Mouse (Mus musculus) neural tube, embryonic 11.5 days (tissue): ENCODE measurements around the gene Dhx38. TPM values are rescaled to one million over a fixed set of nuclear protein-coding genes. Genes with fewer than 3 reads are reported as not detected.

ENCODE experiments used
- ATAC-seq: fragments of 200-750 bp; cut with Nextera tagmentation; 2 replicates; pipeline ENCODE4 v1.8.0; 2017; ENCODE audit warnings: moderate number of reproducible peaks, mild to moderate bottlenecking, moderate TSS enrichment, moderate library complexity; ENCODE audit not compliant: insufficient read depth, low FRiP score, low TSS enrichment
- DNase-seq: peaks from one replicate; pipeline ENCODE4 v3.0.0-alpha.2; 2015; ENCODE audit warnings: low spot score
- H3K27ac ChIP-seq: fragments of 300-500 bp; sonication (generic); 2 replicates; pipeline ENCODE4 v1.5.1; 2014; ENCODE audit warnings: low read depth, mild to moderate bottlenecking, low read length
- H3K27me3 ChIP-seq: fragments of 300-500 bp; sonication (generic); 2 replicates; pipeline ENCODE4 v1.6.1; 2014; ENCODE audit warnings: mild to moderate bottlenecking, low read length, mixed read lengths; ENCODE audit not compliant: control insufficient read depth, insufficient read depth
- H3K36me3 ChIP-seq: fragments of 300-500 bp; sonication (generic); 2 replicates; pipeline ENCODE4 v1.6.1; 2014; ENCODE audit warnings: mild to moderate bottlenecking, low read length, moderate library complexity, mixed read lengths; ENCODE audit not compliant: control insufficient read depth, insufficient read depth
- H3K4me1 ChIP-seq: fragments of 300-500 bp; sonication (generic); 2 replicates; pipeline ENCODE4 v1.6.1; 2014; ENCODE audit warnings: low read length, mixed read lengths; ENCODE audit not compliant: control insufficient read depth, insufficient read depth
- H3K4me2 ChIP-seq: fragments of 300-500 bp; sonication (generic); 2 replicates; pipeline ENCODE4 v1.6.1; 2014; ENCODE audit warnings: low read depth, mild to moderate bottlenecking, moderate library complexity
- H3K4me3 ChIP-seq: fragments of 300-500 bp; sonication (generic); 2 replicates; pipeline ENCODE4 v1.5.1; 2014; ENCODE audit warnings: low read depth, low read length
- H3K9ac ChIP-seq: fragments of 300-500 bp; sonication (generic); 2 replicates; pipeline ENCODE4 v1.6.1; 2014; ENCODE audit warnings: mild to moderate bottlenecking, low read length
- H3K9me3 ChIP-seq: fragments of 300-500 bp; sonication (generic); 2 replicates; pipeline ENCODE4 v1.6.1; 2016; ENCODE audit warnings: low read length; ENCODE audit not compliant: control insufficient read depth
- WGBS: fragments of 180-500 bp; shearing (Covaris S2); extraction: QIAGEN DNeasy Blood & Tissue Kit; methylation state at CpG from one replicate; pipeline ENCODE4 v1.1.7; 2014; 5-methylcytosine and 5-hydroxymethylcytosine counted together
- polyA plus RNA-seq: library from polyadenylated mRNA; unstranded; fragments of >200 nt; fragmentation: Nextera tagmentation; extraction: Ambion mirVana; gene quantifications from 2 replicates; pipeline ENCODE4 v1.2.1, GENCODE M21; 2014

Dhx38 gene
- polyA plus RNA-seq: 25.0 and 27.1 TPM in 2 replicates

DNA sequence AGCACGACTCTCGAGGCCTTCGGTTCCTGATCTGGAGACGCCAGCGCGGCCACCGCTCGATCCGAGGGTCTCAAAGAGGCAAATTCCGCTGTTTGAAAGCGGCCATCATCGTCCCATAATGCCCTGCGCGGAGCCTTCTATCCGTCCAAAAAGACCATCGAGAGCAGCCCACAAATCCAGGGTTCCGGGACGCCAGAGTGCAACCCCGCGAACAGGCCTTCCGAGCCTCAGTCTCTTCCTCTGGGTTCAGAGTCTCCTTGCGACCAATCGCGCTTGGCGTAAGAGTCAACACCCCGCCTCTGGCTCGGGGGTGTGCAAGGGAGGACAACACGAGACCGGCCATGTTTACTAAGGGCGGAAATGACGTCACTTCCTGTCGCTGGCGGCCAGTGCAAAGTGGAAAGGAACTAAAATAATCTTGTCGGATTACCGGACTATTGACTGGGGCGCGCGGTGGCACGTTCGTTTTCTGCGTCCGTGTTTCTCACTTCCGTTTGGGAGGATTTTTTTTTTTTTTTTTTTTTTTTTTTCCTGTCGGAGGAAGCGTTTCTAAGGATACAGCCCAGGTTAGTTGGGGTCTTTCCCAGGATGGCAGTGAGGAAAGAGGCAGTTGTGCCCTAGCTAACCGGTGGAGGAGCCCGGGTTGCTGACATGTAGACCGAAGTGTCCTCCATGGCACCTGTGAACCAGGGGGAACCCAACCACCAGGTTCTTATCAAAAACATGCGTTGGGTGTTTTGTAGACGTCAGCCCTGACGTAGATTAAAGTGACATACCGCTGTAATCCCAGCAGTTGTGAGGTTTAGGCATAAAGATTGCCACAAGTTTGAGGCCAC is at the start of gene Dhx38, which contains the start of gene Txnl4b:
Gene Dhx38 (minus strand): TSS at position 364 of the 836 bp plus-strand sequence.
Gene Txnl4b (plus strand): TSS at position 395 of the 836 bp plus-strand sequence.
- H3K9me3 ChIP-seq: no peaks in the 10 kb centered on the region
- peak within 1 kb of the TSS; percentile 94 for H3K4me3 ChIP-seq
- H3K27ac ChIP-seq: peak within 1 kb of the TSS; percentile 86
- peak within 1 kb of the TSS; percentile 83 for H3K4me2 ChIP-seq
- no peaks in the 10 kb centered on the region for H3K36me3 ChIP-seq
- DNase-seq (peak; percentile 97), ATAC-seq (peak; percentile 98)
- WGBS: under 1% methylated on average over 52 of the region's 52 CpGs
- peak within 1 kb of the TSS; percentile 96 for H3K9ac ChIP-seq
- H3K27me3 ChIP-seq: no peaks in the 10 kb centered on the region
- no peaks in the 10 kb centered on the region for H3K4me1 ChIP-seq

DNA sequence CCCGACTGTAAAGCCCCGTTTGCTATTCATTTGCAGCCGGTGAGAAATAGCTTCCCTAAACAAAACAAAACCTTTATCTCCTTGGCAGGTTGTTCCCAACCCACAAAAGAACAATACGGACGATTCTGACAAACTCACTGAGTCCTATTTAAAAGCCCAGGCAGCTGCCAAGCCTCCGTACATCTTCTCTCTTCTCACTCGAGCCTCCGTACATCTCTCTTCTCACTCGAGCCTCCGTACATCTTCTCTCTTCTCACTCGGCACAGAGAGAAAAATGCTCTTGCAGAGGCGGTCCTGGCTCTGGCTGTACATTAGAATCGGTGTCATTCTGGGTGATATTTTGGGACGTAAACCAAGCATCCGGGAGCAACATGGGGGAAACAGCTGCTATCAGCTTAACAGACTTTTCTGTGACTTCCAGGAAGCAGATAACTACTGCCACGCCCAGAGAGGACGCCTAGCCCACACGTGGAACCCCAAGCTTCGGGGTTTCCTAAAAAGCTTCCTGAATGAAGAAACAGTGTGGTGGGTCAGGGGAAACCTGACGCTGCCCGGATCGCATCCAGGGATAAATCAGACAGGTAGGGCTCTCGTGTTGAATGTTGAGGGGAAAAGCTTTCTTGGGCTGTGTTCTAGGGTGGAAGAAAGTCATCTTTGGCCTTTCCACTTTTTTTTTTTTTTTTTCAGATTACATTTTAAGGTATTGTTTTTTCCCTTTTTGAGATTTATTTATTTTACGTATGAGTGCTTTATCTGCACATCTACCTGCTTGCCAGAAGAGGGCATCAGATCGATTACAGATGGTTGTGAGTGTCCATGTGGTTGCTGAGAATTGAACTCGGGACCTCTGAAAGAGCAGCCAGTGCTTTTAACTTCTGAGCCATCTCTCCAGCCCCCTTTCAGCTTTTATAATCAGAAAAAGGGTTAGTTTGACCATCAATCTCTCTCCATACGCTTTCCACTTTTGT is 48.9 kb upstream of the Dhx38 start, which contains the start of gene Pkd1l3:
Gene Pkd1l3 (plus strand): TSS at position 275 of the 968 bp plus-strand sequence.
- no peak within 1 kb of the TSS for H3K4me2 ChIP-seq
- H3K9ac ChIP-seq: no peak within 1 kb of the TSS
- no peak within 1 kb of the TSS for H3K27ac ChIP-seq
- DNase-seq (no peak), ATAC-seq (no peak)
- no peaks in the 10 kb centered on the region for H3K4me1 ChIP-seq
- H3K36me3 ChIP-seq: no peaks in the 10 kb centered on the region
- no peak within 1 kb of the TSS for H3K4me3 ChIP-seq
- WGBS: 63% methylated on average over 27 of the region's 27 CpGs
- H3K27me3 ChIP-seq: no peaks in the 10 kb centered on the region
- H3K9me3 ChIP-seq: no peaks in the 10 kb centered on the region

DNA sequence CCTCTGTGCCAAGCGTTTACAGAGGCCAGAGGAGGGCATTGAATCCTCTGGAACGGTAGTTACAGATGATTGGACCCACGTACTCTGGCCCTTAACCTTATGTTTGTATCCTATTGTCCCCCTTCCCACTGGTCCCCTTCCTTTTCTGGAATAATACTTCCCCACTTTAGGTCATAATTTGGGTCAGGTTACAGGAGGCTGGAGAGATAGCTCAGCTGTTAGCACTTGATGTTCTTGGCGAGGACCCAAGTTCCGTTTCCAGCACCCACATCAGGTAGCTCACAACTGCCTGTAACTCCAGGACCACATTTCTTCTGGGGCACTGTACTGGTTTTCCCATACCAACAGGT is 43.5 kb upstream of the Dhx38 start:
- Histone ChIP-seq H3K9ac (peak overlapping the region; percentile 57), H3K4me1 (peaks cover 8% of the 10 kb centered on the region; the same call in 1 of the 2 replicates), H3K9me3 (no peaks in the 10 kb centered on the region), H3K27me3 (no peaks in the 10 kb centered on the region), H3K27ac (peak overlapping the region; percentile 84), H3K4me3 (peak overlapping the region; percentile 36), H3K36me3 (no peaks in the 10 kb centered on the region), H3K4me2 (peak overlapping the region; percentile 50)
- ATAC-seq: no peak
- no peak for DNase-seq
- 24% methylated on average over 5 of the region's 5 CpGs for WGBS

DNA sequence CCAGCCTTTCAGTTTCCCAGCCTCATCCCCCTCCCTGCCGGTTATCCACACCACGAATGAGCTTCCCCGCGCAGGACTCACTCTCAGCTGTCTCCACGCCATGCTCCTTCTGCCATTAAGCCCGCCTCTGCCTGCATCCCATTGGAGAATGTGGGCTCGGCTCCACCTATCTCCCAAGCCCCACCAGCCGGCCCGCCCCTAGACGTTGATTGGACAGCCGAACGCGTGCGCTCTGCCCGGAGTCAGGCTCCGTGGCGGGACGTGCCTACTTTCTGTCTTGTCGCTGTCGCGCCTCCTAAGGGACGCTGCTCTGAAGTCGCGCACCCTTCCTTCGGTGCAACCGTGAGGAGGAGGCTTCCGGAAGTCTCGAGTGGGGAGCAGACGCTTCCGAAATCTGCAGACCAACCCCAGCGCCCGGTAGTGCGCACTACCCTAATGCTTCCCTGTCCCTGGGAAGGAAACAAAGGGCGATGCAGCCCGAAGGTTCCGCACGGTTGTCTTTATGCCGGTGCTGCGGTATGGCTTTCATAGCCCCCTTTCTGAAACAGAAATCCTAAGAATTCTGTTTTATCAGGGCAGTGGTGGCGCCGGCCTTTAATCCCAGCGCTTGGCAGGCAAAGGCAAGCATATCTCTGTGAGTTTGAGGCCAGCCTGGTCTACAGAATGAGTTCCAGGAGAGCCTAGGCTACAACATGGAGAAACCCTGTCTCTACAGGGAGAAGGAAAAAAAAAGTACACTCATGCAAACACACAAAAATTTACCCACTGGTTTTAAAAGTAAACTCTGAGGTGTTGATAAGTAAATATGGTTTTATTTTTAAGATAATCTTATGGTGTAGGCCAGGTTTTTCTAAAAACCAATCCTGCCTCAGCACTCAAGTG is 42.9 kb upstream of the Dhx38 start, which contains the start of gene Dhodh:
Gene Dhodh (minus strand): TSS at position 403 of the 882 bp plus-strand sequence.
- WGBS: under 1% methylated on average over 42 of the region's 42 CpGs
- H3K9me3 ChIP-seq: no peaks in the 10 kb centered on the region
- H3K36me3 ChIP-seq: no peaks in the 10 kb centered on the region
- no peaks in the 10 kb centered on the region for H3K27me3 ChIP-seq
- DNase-seq (peak; percentile 96), ATAC-seq (peak; percentile 99)
- H3K4me3 ChIP-seq: peak within 1 kb of the TSS; percentile 36
- peak within 1 kb of the TSS; percentile 84 for H3K27ac ChIP-seq
- H3K9ac ChIP-seq: peak within 1 kb of the TSS; percentile 57
- H3K4me2 ChIP-seq: peak within 1 kb of the TSS; percentile 50
- peaks cover 8% of the 10 kb centered on the region; the same call in 1 of the 2 replicates for H3K4me1 ChIP-seq

DNA sequence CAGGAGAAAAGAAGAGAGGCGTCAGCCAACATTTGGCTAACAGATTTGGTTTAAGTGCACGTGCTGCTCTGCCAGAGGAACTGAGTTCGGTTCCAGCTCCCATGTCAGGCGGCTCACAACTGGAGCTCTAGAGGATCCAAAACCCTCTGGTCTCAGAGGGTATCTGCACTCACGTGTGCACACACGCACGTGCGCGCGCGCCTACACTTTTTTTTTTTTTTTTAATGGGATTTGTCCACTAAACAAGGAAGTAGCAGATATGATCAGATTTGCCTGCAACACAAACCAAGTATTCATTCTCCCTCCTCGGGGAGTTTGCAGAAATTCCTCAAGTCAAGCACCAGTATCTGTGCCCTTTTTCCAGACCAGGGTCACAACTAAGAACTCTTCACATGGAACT is 42.0 kb upstream of the Dhx38 start:
- H3K9ac ChIP-seq: peak overlapping the region; percentile 19
- DNase-seq: no peak
- 17% methylated on average over 12 of the region's 12 CpGs for WGBS
- peak overlapping the region; percentile 36 for H3K4me3 ChIP-seq
- H3K27ac ChIP-seq: no peak overlapping the region
- peak overlapping the region; percentile 50 for H3K4me2 ChIP-seq
- H3K9me3 ChIP-seq: no peaks in the 10 kb centered on the region
- ATAC-seq: no peak
- H3K4me1 ChIP-seq: peaks cover 8% of the 10 kb centered on the region; the same call in 1 of the 2 replicates
- H3K27me3 ChIP-seq: no peaks in the 10 kb centered on the region
- no peaks in the 10 kb centered on the region for H3K36me3 ChIP-seq

DNA sequence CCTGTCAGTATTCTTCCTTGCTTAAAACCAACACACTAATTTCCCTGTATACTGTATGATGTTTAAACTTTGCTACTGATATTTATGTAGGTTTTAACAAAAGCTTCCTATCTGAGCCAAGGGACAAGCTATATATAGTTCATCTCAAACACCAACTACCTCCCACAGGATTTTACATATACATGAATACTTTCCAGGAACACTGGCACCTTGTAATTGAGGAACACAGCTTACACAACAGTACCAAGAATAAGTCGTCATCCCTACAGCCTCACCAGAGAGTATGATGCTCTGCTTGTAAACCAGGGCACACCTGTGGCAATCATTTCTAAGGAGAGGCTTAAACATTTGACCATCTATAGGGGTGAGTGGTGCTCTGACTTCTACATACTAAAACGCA is 41.1 kb upstream of the Dhx38 start:
- peaks cover 2% of the 10 kb centered on the region; the same call in 1 of the 2 replicates for H3K36me3 ChIP-seq
- no peak for ATAC-seq
- 84% methylated on average over 2 of the region's 2 CpGs for WGBS

DNA sequence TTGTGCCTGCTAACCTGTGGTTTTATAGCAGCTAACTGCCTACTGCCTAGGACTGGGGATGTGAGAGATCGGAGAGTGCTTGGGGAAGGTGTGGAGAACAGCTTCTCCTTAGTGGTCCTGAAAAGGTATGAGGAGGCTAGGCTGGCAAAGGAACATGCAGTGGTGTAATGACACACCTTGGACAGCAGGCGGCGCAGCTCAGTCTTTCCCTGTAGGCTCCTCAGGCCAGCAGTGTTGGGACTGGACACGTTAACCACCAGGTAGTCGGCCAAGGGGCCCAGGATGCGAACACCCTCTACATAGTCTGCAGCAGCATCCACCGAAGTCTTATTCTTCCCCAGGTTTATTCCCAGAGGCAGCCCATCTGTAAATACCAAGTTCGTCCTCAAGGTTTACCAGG is 30.2 kb upstream of the Dhx38 start:
- ATAC-seq (no peak; the same call in 1 of the 2 replicates), DNase-seq (peak; percentile 61)
- Histone ChIP-seq H3K9ac (no peak overlapping the region), H3K36me3 (peaks cover 6% of the 10 kb centered on the region), H3K27me3 (no peaks in the 10 kb centered on the region), H3K9me3 (no peaks in the 10 kb centered on the region), H3K27ac (no peak overlapping the region), H3K4me1 (no peaks in the 10 kb centered on the region), H3K4me2 (no peak overlapping the region), H3K4me3 (no peak overlapping the region)
- 56% methylated on average over 8 of the region's 8 CpGs for WGBS

More for the DNA sequence above, 41.1 kb upstream of the Dhx38 start:
- H3K27ac ChIP-seq: no peak overlapping the region
- no peak overlapping the region for H3K9ac ChIP-seq
- no peaks in the 10 kb centered on the region for H3K9me3 ChIP-seq
- H3K4me1 ChIP-seq: peaks cover 8% of the 10 kb centered on the region; the same call in 1 of the 2 replicates
- H3K4me3 ChIP-seq: no peak overlapping the region
- H3K27me3 ChIP-seq: no peaks in the 10 kb centered on the region
- H3K4me2 ChIP-seq: no peak overlapping the region
- DNase-seq: no peak
